Mouse (Mus musculus): ENCODE data around the gene Olfr56.
"Not testable (repeated sequence)": the region's sequence is repeated elsewhere in the genome, so short reads cannot be mapped to it uniquely, and the experiment has no call there.

GRCm38 (mm10) chr11:48993296-48993695 is 14.6 kb downstream of the Olfr56 start:
- TF ChIP-seq GATA1 (IDR thresholded peaks at IDR 0.05; ENCODE audit: borderline replicate concordance, low read length); CTCF (IDR thresholded peaks at IDR 0.05; ENCODE audit: low read depth, low read length); POLR2AphosphoS5 (IDR thresholded peaks at IDR 0.05; ENCODE audit: insufficient replicate concordance, low read depth, low read length); TAL1 (conservative IDR thresholded peaks at IDR 0.05; ENCODE audit: low read depth, low read length): not testable (repeated sequence)
